Mouse (Mus musculus): Measurements from ENCODE around the gene Dync1i2.

DNA sequence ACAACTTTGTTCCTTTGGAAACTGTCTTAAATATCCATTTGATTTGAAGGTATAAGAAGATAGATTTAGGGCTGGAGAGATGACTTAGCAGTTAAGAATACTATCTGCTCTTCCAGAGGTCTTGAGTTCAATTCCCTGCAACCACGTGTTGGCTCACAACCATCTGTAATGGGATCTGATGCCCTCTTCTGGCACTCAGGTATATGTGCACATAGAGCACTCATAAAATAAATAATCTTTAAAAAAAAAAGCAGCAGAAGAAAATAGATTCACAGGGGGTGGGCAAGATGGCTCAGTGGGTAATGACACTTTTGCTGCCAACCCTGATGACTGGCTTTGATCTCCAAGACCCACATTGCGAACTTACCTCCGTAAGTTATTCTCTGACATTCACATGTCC, 30.7 kb downstream of the Dync1i2 start:
- no peak for TF ChIP-seq CTCF (IDR thresholded peaks at IDR 0.05; ENCODE audit: low read depth, low read length)
- TF ChIP-seq POLR2A (IDR thresholded peaks at IDR 0.05; ENCODE audit: borderline replicate concordance, low read depth, low read length): no peak
